Comparison of ENCODE assay signal across 8 mouse cellular contexts in genomic region chrX:134963305-134964094, GRCm38 (mm10). TPM values are rescaled to one million over a fixed set of nuclear protein-coding genes. Genes with fewer than 3 reads are reported as not detected.
DNase-seq lines count a peak whose midpoint lies in the region; ATAC-seq lines count a peak whose summit lies in the region.

No protein-coding gene starts in this region.

- H3K4me3 ChIP-seq in intestine, embryonic 15.5 days (replicated peaks) = peak overlapping the region; percentile 26

- no peaks in the 10 kb centered on the region for H3K36me3 ChIP-seq in intestine, embryonic 15.5 days

- WGBS in intestine, embryonic 15.5 days = 48% methylated on average over 42 of the region's 53 CpGs

- no peak overlapping the region for H3K27ac ChIP-seq in intestine, embryonic 15.5 days

- no peaks in the 10 kb centered on the region for H3K9me3 ChIP-seq in intestine, embryonic 15.5 days

- ATAC-seq in intestine, embryonic 15.5 days = peak; percentile 95
- ATAC-seq in megakaryocyte progenitor cell, adult 5-6 weeks (replicated peaks; ENCODE audit: poor library complexity) = peak; percentile 98

- intact Hi-C loops in gastrocnemius, postnatal 36 days (cut with DNase I) = no loop called here
- intact Hi-C loops in left cerebral cortex, postnatal 14 days (cut with DNase I) = no loop called here

- H3K9ac ChIP-seq in intestine, embryonic 15.5 days = no peak overlapping the region

- peak; percentile 72 for DNase-seq in adrenal gland, postnatal 14 days
- DNase-seq in embryo, embryonic 11 days = peak; percentile 81
- peak; percentile 21 to 23 for DNase-seq in gastrocnemius, postnatal 36 days
- DNase-seq in left cerebral cortex, postnatal 14 days (ENCODE audit: low spot score in 2 of 2) = peak; percentile 52 to 65
- DNase-seq in right cerebral cortex, postnatal 14 days = peak; percentile 62
- DNase-seq in urinary bladder, postnatal 4 days (ENCODE audit: low spot score in 2 of 2) = peak; percentile 34 to 62

- no peaks in the 10 kb centered on the region for H3K4me1 ChIP-seq in intestine, embryonic 15.5 days (replicated peaks)

- no peaks in the 10 kb centered on the region for H3K27me3 ChIP-seq in intestine, embryonic 15.5 days (replicated peaks)

- H3K4me2 ChIP-seq in intestine, embryonic 15.5 days (replicated peaks) = peak overlapping the region; percentile 55

RNA-seq across cellular contexts. Expression of gene Nxf2, which starts 1.1 kb away (rescaled TPM):
- not detected in 2 replicates for total RNA-seq in adrenal gland, postnatal 14 days (2021)
- total RNA-seq in gastrocnemius, postnatal 36 days (2021) = not detected
- 0.45 and 0.64 TPM in 2 replicates for polyA plus RNA-seq in intestine, embryonic 15.5 days (2015; fragmentation: Nextera tagmentation; extraction: Ambion mirVana)
- total RNA-seq in left cerebral cortex, postnatal 14 days (2021) = not detected
- total RNA-seq in megakaryocyte progenitor cell, adult 5-6 weeks (2015) = 1.7 and 2.2 TPM in 2 replicates
- total RNA-seq in megakaryocyte progenitor cell, adult 5-6 weeks (2017) = 0.54 and 0.98 TPM in 2 replicates

RNA-seq across cellular contexts. Expression of gene Zmat1, which starts 45.5 kb away (rescaled TPM):
- 6.7 and 7.3 TPM in 2 replicates for total RNA-seq in adrenal gland, postnatal 14 days (2021)
- under 1 TPM; 0.79 to 0.89 TPM for total RNA-seq in gastrocnemius, postnatal 36 days (2021)
- polyA plus RNA-seq in intestine, embryonic 15.5 days (2015; fragmentation: Nextera tagmentation; extraction: Ambion mirVana) = 3.9 and 4.1 TPM in 2 replicates
- total RNA-seq in left cerebral cortex, postnatal 14 days (2021) = 1 to 10 TPM; 7.3 to 8.7 TPM
- total RNA-seq in megakaryocyte progenitor cell, adult 5-6 weeks (2015) = 5.8 and 8.6 TPM in 2 replicates
- 0.58 and 1.4 TPM in 2 replicates for total RNA-seq in megakaryocyte progenitor cell, adult 5-6 weeks (2017)

Comparison
In these comparisons a context has a peak if more than half of its experiments do, and no peak if none do; other contexts are left out.
1. DNase-seq: peak in every context shown above with its lines; median percentile 81 in embryo, embryonic 11 days; 72 in adrenal gland, postnatal 14 days; 62 in right cerebral cortex, postnatal 14 days; 58 in left cerebral cortex, postnatal 14 days; 48 in urinary bladder, postnatal 4 days; 22 in gastrocnemius, postnatal 36 days.